Mouse (Mus musculus) fat pad, adult 2 months (tissue): ENCODE measurements at regions not wholly inside any gene's neighbourhood (a gene's known extent, or its start where the extent isn't known, plus 50 kb on each side); places are given as distances from the start of the nearest gene placed in this dataset.

ENCODE experiments used
- DNase-seq: peaks from one replicate; pipeline ENCODE4 v3.0.0-alpha.2; 2011; ENCODE audit warnings: low read depth, low spot score; ENCODE audit errors: extremely low read depth

DNA sequence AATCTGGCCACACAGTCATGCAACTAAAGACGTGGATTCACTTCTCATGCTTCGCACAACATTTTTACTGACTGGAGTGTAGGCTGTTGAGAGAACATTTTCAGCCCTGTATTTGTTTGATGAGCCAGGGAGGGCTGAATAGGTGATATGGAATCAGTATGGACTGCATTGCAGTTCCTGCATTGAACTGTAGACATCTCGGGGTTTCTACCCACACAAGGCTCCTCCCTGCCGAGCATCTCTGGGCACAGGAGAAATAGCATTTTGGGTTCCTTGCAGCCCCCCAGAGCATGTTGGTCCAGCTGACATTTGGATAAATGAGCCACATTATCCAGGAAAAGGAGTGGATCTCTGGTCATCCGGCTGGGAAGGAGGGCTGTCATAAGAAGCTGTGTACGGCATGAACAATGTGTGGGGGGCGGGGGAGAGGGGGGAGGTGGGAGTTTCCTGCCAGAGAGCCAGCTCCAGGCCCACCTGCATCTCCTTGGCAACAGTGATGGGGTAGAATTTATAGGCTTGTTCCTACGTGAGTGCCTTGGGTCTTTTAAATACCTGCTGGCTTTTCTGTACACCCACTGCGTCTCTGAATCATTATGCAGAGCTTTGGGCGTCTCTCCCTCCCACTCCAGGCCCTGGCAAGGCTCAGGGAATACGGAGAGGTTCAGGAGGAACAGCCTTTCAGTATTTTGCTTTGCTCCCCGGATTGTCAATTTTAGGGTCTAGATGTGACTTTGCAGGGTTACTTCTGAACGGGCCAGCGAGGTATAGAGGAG lies 280.9 kb upstream of the Gm10131 start:
- no peak for DNase-seq

DNA sequence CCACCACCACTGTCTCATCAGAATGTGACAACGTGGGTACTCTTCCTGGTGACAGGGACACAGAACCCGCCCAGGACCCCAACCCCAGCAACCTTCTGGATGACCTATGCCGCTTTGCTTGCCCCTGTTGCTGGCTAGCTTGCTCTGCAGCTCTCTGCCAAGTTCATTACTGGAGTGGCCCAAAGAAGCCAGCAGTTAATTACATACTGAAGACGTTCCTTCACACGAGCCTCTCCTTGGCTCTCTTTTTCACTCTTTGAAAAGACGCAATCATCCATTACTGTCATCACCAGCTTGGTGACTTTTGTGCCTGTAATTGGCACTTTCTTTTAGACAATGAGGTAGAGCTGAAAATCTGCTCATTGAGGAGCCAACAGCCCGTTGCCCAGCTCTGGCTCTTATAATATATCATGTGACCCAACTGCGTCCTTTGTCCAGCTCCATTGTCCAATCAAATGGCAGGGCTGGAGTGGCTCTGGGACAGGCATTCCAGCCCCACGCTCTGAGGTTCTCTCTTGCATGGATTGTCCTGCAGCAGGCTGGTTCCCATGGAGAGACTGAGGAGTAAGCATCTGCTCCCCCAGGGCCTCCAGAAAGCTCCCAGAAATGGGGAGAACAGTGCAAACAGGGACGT lies 274.4 kb upstream of the Gm10131 start:
- no peak for DNase-seq

GRCm38 (mm10) chr8:34380615-34381014 lies 269.1 kb upstream of the Gm10131 start:
- DNase-seq: no peak

- DNase-seq: no peak
These were observed 265.6 kb upstream of the Gm10131 start for GRCm38 (mm10) chr8:34377154-34377553.

DNA sequence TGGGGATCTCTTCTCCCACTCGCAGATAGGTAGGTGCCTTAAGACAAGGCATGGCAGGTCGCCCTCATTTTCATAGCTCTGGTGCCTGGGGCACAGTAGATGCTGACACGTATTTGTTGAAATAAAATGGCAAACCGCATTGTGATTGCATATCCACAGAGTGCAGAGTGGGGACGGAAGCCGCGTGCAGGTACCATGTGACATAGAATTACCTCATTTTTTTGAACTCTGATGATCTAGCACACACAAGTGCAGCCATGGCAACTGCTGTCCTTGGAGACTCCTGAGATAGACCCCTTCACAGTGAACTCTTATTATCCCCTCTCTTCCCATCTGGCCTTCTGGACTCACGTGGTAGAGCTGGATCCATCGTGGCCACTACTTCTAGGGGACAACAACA lies 262.7 kb upstream of the Gm10131 start:
- no peak for DNase-seq

- no peak for DNase-seq
These were observed 261.1 kb upstream of the Gm10131 start for GRCm38 (mm10) chr8:34372666-34372980.

- no peak for DNase-seq
These were observed 260.6 kb upstream of the Gm10131 start for GRCm38 (mm10) chr8:34371973-34372665.

DNA sequence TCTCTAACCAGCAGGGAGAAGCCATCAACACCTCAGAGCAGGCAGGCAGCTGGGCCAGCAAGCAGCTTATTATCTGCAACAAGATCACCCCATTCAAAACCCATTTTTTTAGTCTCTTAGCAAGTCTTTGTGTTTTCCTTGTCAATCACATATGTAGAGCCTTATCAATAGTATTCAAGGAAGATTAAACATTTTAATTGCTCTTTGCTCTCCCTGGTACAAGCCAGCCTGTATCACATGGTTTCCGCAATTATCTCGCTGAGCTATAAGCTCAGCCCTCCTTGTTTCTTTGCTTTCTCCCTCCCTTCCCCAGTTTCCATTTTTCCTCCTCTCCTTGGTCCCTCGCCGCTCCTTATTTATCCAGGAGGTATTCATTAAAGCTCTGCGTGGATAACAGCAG lies 259.9 kb upstream of the Gm10131 start:
- no peak for DNase-seq

GRCm38 (mm10) chr8:34368556-34368955 lies 257.0 kb upstream of the Gm10131 start:
- no peak for DNase-seq

- no peak for DNase-seq
These were observed 253.0 kb upstream of the Gm10131 start for GRCm38 (mm10) chr8:34364446-34365035.

GRCm38 (mm10) chr8:34363679-34364078 lies 252.1 kb upstream of the Gm10131 start:
- no peak for DNase-seq

GRCm38 (mm10) chr8:34363131-34363530 lies 251.6 kb upstream of the Gm10131 start:
- no peak for DNase-seq

DNA sequence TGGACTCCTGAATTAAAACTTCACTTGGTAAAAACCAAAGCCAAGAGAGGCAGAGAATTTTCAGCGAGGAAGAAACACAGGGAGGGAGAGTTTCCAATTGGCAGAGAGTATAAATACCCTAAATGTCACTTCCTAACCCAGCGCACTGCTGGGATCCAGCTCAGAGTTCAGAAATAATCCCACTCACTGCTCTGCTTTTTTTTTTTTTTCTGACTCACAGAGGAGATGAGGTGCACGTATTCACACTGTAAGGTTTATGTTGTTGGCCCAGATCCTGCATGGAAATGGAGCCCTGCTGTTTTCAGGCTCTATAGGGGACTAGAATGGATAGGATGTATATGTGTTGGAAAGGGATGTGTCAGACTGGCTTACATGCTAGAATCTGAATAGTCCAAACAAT lies 249.8 kb upstream of the Gm10131 start:
- DNase-seq: no peak

DNA sequence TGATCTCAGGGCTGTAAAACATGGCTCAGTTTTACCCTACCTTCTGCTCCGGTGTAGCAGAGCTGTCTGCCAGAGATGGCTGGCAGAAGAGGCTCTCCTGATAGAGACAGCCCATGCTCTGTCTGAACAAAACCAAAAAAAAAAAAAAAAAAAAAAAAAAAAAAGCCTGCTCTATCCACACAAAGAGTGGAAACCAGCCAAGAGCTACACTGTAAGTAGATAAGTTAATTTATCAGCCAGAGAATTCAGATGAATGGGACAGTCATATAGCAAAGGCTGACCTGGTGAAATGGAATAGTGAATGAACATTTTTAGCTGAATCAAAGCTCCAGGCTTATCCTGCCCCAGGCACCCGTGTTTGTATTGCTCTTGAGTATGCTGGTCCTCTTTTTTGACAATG lies 248.2 kb upstream of the Gm10131 start:
- DNase-seq: no peak

DNA sequence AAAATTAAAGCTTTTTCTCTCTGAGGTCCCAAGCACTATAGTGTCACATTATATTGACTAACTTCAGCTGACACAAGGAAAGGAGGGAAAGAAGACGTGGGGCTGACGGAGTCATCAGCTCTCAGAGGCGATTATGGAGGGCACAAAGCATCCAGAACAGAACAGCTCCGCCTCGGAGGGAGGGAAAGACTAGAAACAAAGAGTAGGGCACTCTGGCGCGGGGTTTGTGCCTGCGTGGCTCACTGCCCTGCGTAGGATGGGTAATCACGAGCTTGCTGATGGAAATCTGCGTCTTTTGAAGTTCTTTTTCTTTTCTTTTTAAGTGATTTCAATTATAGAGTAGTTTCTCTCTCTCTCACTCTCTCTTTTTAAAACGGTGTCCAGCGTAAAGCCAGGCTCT lies 243.5 kb upstream of the Gm10131 start:
- DNase-seq: no peak

DNA sequence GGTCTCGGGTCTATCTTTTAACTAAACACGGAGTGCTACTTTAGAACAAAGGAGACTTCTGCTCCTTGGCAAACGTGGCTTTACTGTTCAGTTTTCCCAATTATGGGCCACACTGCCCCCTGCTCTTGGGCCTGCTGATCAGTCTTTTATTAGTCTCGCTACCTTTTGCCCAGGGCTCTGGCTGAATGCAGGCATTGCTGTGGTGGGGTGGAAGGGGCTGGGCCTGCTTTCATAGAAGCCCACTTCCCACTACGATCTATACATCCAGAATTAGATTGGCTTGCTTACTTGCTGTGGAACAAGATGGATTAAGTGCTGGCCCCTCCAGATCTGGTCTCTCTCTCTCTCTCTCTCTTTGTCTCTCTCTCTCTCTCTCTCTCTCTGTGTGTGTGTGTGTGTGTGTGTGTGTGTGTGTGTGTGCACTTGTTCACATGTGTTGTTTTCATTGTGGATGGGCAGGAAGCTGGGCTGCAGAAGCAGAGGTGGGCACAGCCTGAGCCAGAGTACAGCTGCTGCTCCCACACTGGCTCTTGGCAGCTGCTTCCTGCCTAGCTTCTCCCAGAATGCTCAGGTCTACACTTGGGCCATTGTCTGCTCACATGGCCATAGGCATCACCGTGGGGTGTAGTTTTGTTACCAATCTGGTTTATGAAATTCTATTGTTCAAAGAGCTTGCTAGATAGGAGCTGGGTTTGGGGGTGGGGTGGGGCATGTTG lies 241.8 kb upstream of the Gm10131 start:
- DNase-seq: peak; percentile 18

- DNase-seq: no peak
These were observed 223.3 kb upstream of the Gm10131 start for GRCm38 (mm10) chr8:34334851-34335250.

GRCm38 (mm10) chr8:34331673-34332072 lies 220.1 kb upstream of the Gm10131 start:
- DNase-seq: no peak

DNA sequence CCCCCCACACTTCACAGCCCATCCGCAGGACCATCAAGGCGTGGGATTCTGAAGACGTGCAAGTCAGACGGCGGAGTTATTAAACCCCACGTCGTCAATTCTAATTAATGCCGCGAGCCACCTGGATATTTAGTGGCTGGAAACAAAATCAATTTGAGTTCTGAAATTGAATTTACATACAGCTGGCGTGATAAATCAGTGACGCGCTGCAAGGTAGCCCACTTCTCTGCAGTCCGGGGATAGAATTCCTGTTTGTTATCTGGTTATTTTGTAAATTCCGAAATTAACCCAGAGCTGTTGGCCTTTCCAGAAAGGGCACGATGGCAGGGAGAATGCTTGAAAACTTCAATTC lies 215.1 kb upstream of the Gm10131 start:
- DNase-seq: no peak

DNA sequence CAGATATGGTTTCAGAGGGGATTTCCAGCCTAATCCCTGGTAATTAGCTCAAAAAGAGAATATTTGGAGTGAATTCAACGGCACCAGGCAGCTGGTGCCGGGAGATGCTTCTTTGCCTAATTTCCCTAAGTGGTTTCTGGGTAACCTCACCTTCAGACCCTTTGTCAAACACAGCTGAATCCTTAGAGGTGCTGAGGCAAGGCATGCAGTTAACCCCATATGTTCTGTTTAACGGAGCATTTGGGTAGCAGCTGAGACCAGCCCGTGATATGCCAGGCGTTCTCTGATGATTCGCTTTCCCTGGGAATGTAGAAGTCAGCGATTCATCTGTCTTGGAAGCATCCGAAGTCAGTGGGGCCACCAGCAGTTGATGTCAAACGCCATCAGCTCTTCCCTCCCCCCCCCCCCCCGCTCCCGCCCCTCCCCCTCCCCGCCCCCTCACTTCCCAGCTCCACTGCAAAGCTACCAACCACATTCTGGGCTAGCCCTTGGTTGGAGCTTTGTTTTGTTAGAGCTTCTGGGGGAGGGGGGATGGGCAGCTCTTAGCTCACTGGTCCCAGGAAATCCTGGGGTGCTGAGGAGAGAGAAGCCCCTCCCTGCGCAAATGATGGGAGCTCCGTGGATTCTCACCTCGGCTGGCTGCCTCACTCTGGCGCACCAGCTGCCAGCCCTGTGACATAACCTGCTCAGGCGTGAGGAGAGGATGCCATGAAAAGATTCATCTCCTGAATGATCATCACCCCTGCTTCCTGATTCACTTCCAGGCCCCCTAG lies 214.5 kb upstream of the Gm10131 start:
- no peak for DNase-seq

GRCm38 (mm10) chr8:34320158-34320587 lies 208.6 kb upstream of the Gm10131 start:
- DNase-seq: no peak
